ENCODE assay signal across 27 mouse cellular contexts in genomic region chr8:35132281-35132680, GRCm38 (mm10).
"Had no signal": no experiment of that assay in that cellular context is flagged by ENCODE, and none has a peak within 500 bp of the region (broad histone marks: within the 10 kb centered on the region; RNA-seq: fewer than 3 reads in every experiment).

No protein-coding gene starts in this region.

- H3K4me3 ChIP-seq: gastrocnemius, adult 2 months; heart, embryonic 10.5 days; heart, embryonic 12.5 days; hindbrain, embryonic 10.5 days; hindbrain, embryonic 12.5 days; intestine, embryonic 15.5 days; kidney, embryonic 15.5 days; limb, embryonic 13.5 days; limb, embryonic 15.5 days; liver, embryonic 12.5 days had no signal

- ATAC-seq: hindbrain, embryonic 16.5 days; inflammation-experienced regulatory T-cells, adult 6 months; intestine, embryonic 15.5 days; intestine, postnatal 0 days; liver, embryonic 12.5 days had no signal

- H3K9me3 ChIP-seq: heart, embryonic 10.5 days; heart, embryonic 12.5 days; hindbrain, embryonic 10.5 days; hindbrain, embryonic 12.5 days; intestine, embryonic 15.5 days; kidney, embryonic 15.5 days; limb, embryonic 13.5 days; limb, embryonic 15.5 days; liver, embryonic 12.5 days had no signal

- H3K36me3 ChIP-seq: heart, embryonic 10.5 days; heart, embryonic 12.5 days; hindbrain, embryonic 10.5 days; hindbrain, embryonic 12.5 days; intestine, embryonic 15.5 days; kidney, embryonic 15.5 days; limb, embryonic 13.5 days; limb, embryonic 15.5 days; liver, embryonic 12.5 days had no signal

- H3K9ac ChIP-seq: heart, embryonic 12.5 days; hindbrain, embryonic 12.5 days; hindbrain, embryonic 14.5 days; intestine, embryonic 15.5 days; kidney, embryonic 15.5 days; limb, embryonic 13.5 days; limb, embryonic 15.5 days; liver, embryonic 12.5 days; liver, embryonic 14.5 days had no signal

- H3K4me2 ChIP-seq: heart, embryonic 12.5 days; hindbrain, embryonic 12.5 days; hindbrain, embryonic 14.5 days; intestine, embryonic 15.5 days; kidney, embryonic 15.5 days; limb, embryonic 13.5 days; limb, embryonic 15.5 days; liver, embryonic 12.5 days had no signal

- H3K4me1 ChIP-seq: hindbrain, embryonic 10.5 days; hindbrain, embryonic 12.5 days; intestine, embryonic 15.5 days; kidney, embryonic 15.5 days; liver, embryonic 12.5 days had no signal

- DNase-seq: gastrocnemius, adult 2 months; gastrocnemius, postnatal 10 days; gastrocnemius, postnatal 25 days; heart, postnatal 10 days; heart, postnatal 4 days; kidney, adult 18-20 months; kidney, adult 8-10 months; kidney, postnatal 14 days; kidney, postnatal 36 days; layer of hippocampus, adult 9-11 months; layer of hippocampus, postnatal 36 days; left cerebral cortex, postnatal 4 days had no signal

- H3K27ac ChIP-seq: gastrocnemius, adult 2 months; heart, embryonic 10.5 days; hindbrain, embryonic 10.5 days; hindbrain, embryonic 12.5 days; hindbrain, embryonic 14.5 days; intestine, embryonic 15.5 days; kidney, embryonic 15.5 days; kidney, postnatal 0 days; limb, embryonic 13.5 days; limb, embryonic 15.5 days; liver, embryonic 12.5 days; liver, embryonic 14.5 days had no signal

- H3K27me3 ChIP-seq: heart, embryonic 12.5 days; hindbrain, embryonic 12.5 days; intestine, embryonic 15.5 days; kidney, embryonic 15.5 days; limb, embryonic 13.5 days; limb, embryonic 15.5 days; liver, embryonic 12.5 days had no signal
